Mouse (Mus musculus) adrenal gland, postnatal 14 days (tissue): ENCODE results near the gene Cyp2c55. TPM values are rescaled to one million over a fixed set of nuclear protein-coding genes. Genes with fewer than 3 reads are reported as not detected.

Experiments
- DNase-seq: peaks from one replicate; pipeline ENCODE4 v3.0.0; 2021; ENCODE audit warnings: mixed read lengths
- long read RNA-seq, 2 experiments: library from polyadenylated mRNA; stranded (forward); transcript quantifications; one replicate each; pipeline ENCODE4 v2.0.0; 2021
- microRNA-seq, 2 experiments: library from miRNA; unstranded; fragments of <30 nt; microRNA quantifications; one replicate each; pipeline ENCODE4 v1.2.0; 2021
- total RNA-seq: library from RNA; stranded (reverse); gene quantifications from 2 replicates; pipeline ENCODE4 v1.2.3, GENCODE M21; 2021

Gene Cyp2c55
- 0.67 TPM in 1 of 2 replicates, not detected in the other for total RNA-seq
- long read RNA-seq, experiment 1: 0 reads
- long read RNA-seq, experiment 2: 0 reads

GRCm38 (mm10) chr19:39006715-39007114 is at the start of gene Cyp2c55:
Gene Cyp2c55, plus strand, starts transcription at chr19:39007019.
- no peak for DNase-seq

DNA sequence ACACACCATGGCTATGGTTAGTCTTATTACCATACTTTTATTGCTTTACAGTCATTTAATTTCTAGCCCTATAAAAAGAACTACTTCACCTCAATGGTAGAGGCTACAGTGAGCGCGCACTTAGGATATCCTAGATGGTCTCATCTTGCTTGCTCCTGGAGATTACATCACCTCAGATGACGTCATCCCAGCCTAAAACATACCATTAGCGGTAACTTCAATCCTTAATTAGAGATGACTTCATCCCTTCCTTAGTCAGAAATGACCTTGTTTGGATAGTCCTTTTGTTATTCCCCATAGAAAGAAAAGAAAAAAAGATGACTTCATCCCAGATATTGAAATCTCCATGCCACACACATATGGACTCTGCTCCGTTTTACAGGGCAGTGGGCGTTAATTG is 36.1 kb upstream of the Cyp2c55 start:
- no peak for DNase-seq

GRCm38 (mm10) chr19:38972581-38972980 is 34.2 kb upstream of the Cyp2c55 start:
- no peak for DNase-seq

DNA sequence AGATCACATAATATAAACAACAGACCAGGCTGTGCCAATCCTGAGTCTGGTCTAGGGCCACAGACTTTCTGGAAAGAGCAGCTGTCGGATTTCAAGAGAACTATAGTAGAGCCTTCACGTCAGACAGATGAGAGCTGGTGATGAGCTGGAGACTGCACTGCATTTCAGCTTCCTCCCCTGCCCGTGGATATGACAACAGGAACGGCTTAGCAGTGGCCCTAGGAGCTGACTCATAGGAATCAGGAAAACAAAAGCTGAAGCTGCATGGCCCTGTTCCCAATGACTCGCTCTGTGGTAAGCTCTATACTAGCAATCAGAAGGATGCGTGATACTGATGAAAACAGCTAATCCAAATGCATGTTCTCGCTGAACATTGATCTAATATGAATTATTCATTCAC is 33.2 kb upstream of the Cyp2c55 start:
- DNase-seq: peak; percentile 53

- DNase-seq: no peak
These were observed 30.6 kb upstream of the Cyp2c55 start for GRCm38 (mm10) chr19:38976269-38976668.

- peak; percentile 75 for DNase-seq
These were observed 24.9 kb upstream of the Cyp2c55 start for GRCm38 (mm10) chr19:38981966-38982365.

DNA sequence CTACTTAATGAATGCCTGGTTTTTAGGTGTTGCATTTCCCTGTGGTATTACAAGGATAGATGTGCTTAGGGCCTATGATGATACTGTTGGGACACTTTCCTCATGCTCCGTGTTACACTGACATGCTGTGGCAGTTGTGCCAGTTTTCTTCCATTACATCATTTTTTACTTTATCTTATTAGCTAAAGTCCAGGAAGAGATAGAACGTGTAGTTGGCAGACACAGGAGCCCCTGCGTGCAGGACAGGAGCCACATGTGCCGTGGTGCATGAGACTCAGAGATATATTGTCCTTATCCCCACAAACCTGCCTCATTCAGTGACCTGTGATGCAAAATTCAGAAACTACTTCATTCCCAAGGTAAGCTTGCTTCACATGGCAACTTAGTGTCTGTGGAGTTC is 8.6 kb upstream of the Cyp2c55 start:
- DNase-seq: no peak

- DNase-seq: no peak
These were observed 8.1 kb upstream of the Cyp2c55 start for GRCm38 (mm10) chr19:38998676-38999075.

DNA sequence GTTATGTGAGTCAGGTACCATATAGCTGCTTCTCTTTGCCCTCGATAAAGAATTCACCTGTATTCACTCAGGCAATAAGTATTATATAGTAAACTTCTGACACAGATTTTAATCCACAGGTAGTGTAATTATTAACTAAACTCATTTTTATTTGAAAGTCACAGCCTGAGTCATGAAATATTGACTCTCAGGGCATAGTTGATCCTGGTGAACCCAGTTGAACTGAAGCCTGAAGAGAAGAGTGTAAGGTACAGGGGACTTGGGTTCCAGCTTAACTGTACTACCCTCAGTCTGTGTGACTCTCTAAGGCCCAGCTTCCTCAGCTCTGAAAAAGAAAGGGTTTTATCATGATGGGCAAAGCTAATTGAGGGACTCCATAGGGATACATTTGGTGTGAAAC is 1.7 kb upstream of the Cyp2c55 start:
- DNase-seq: no peak

GRCm38 (mm10) chr19:39057928-39058327 is 51.1 kb downstream of the Cyp2c55 start:
- DNase-seq: no peak

GRCm38 (mm10) chr19:39060719-39061118 is 53.9 kb downstream of the Cyp2c55 start, which contains the start of gene Cyp2c65:
Gene Cyp2c65, plus strand, starts transcription at chr19:39061015.
- no peak for DNase-seq

Small RNA genes lying within 50 kb of the gene (microRNA-seq; reads per million reads assigned to microRNA genes)
- gene Gm23800: 0 reads per million in 2 experiments

Other genes with a start within 250 kb of the Cyp2c55 start
- gene Noc3l, start 187.8 kb upstream of the Cyp2c55 start, total RNA-seq: 16.0 and 17.5 TPM in 2 replicates
- gene Tbc1d12, start 170.4 kb upstream of the Cyp2c55 start, total RNA-seq: 9.2 and 10.3 TPM in 2 replicates
- gene Hells, start 76.1 kb upstream of the Cyp2c55 start, total RNA-seq: 11.0 and 17.4 TPM in 2 replicates
- not detected in 2 replicates for gene Cyp2c65, start 54.0 kb downstream of the Cyp2c55 start, total RNA-seq
- gene Cyp2c66, start 106.9 kb downstream of the Cyp2c55 start, total RNA-seq: not detected in 2 replicates